Mouse (Mus musculus) hindbrain, embryonic 16.5 days (tissue): Measurements from ENCODE around the gene Ikzf4. TPM values are rescaled to one million over a fixed set of nuclear protein-coding genes. Genes with fewer than 3 reads are reported as not detected.
"Not testable (repeated sequence)": the region's sequence is repeated elsewhere in the genome, so short reads cannot be mapped to it uniquely, and the experiment has no call there.

Experiments used
- ATAC-seq: fragments of 200-750 bp; cut with Nextera tagmentation; 2 replicates; pipeline ENCODE4 v1.8.0; 2017; ENCODE audit warnings: moderate TSS enrichment, moderate library complexity
- H3K27ac ChIP-seq: fragments of 300-500 bp; sonication (generic); 2 replicates; pipeline ENCODE4 v1.5.1; 2014; ENCODE audit warnings: low read depth, mild to moderate bottlenecking, control low read depth, low read length, moderate library complexity
- H3K27me3 ChIP-seq: fragments of 300-500 bp; sonication (generic); replicated peaks from 2 replicates; pipeline ENCODE4 v1.6.1; 2014; ENCODE audit warnings: low read length; ENCODE audit not compliant: control insufficient read depth, insufficient read depth
- H3K36me3 ChIP-seq: fragments of 300-500 bp; sonication (generic); 2 replicates; pipeline ENCODE4 v1.6.1; 2014; ENCODE audit warnings: mild to moderate bottlenecking, low read length, moderate library complexity, mixed read lengths; ENCODE audit not compliant: control insufficient read depth, insufficient read depth
- H3K4me1 ChIP-seq: fragments of 300-500 bp; sonication (generic); 2 replicates; pipeline ENCODE4 v1.6.1; 2014; ENCODE audit warnings: low read depth, low read length; ENCODE audit not compliant: control insufficient read depth, insufficient read depth
- H3K4me2 ChIP-seq: fragments of 300-500 bp; sonication (generic); 2 replicates; pipeline ENCODE4 v1.6.1; 2014; ENCODE audit warnings: mild to moderate bottlenecking, low read length, control low read depth, moderate library complexity
- H3K4me3 ChIP-seq: fragments of 300-500 bp; sonication (generic); 2 replicates; pipeline ENCODE4 v1.5.1; 2014; ENCODE audit warnings: mild to moderate bottlenecking, low read length, control low read depth, moderate library complexity
- H3K9ac ChIP-seq: fragments of 300-500 bp; sonication (generic); 2 replicates; pipeline ENCODE4 v1.6.1; 2014; ENCODE audit warnings: low read depth, mild to moderate bottlenecking, control low read depth, low read length, moderate library complexity
- H3K9me3 ChIP-seq: fragments of 300-500 bp; sonication (generic); 2 replicates; pipeline ENCODE4 v1.6.1; 2014; ENCODE audit warnings: mild to moderate bottlenecking, low read length, moderate library complexity; ENCODE audit not compliant: control insufficient read depth
- WGBS: fragments of 180-500 bp; shearing (Covaris S2); extraction: QIAGEN DNeasy Blood & Tissue Kit; methylation state at CpG from one replicate; pipeline ENCODE4 v1.1.7; 2014; 5-methylcytosine and 5-hydroxymethylcytosine counted together
- polyA plus RNA-seq: library from polyadenylated mRNA; unstranded; fragments of >200 nt; fragmentation: Nextera tagmentation; extraction: Ambion mirVana; gene quantifications from 2 replicates; pipeline ENCODE4 v1.2.1, GENCODE M21; 2015

Gene Ikzf4
- polyA plus RNA-seq, 1 experiment from 2014 or later = 15.3 TPM

GRCm38 (mm10) chr10:128618570-128618969 is 27.2 kb downstream of the Ikzf4 start:
- 77% methylated on average over 1 of the region's 1 CpGs for WGBS
- H3K4me1 ChIP-seq = no peaks in the 10 kb centered on the region
- H3K9me3 ChIP-seq = no peaks in the 10 kb centered on the region
- H3K9ac ChIP-seq = no peak overlapping the region
- no peak overlapping the region for H3K4me2 ChIP-seq
- no peaks in the 10 kb centered on the region for H3K27me3 ChIP-seq
- no peak overlapping the region for H3K27ac ChIP-seq
- H3K36me3 ChIP-seq = no peaks in the 10 kb centered on the region
- no peak for ATAC-seq
- H3K4me3 ChIP-seq = no peak overlapping the region

- WGBS = 93% methylated on average over 6 of the region's 7 CpGs
Observed at GRCm38 (mm10) chr10:128615798-128616448, 29.9 kb downstream of the Ikzf4 start.

GRCm38 (mm10) chr10:128614934-128615333 is 30.9 kb downstream of the Ikzf4 start:
- Histone ChIP-seq H3K4me3 (no peak overlapping the region), H3K36me3 (no peaks in the 10 kb centered on the region), H3K27ac (no peak overlapping the region), H3K9ac (no peak overlapping the region), H3K27me3 (no peaks in the 10 kb centered on the region), H3K4me1 (no peaks in the 10 kb centered on the region), H3K4me2 (no peak overlapping the region), H3K9me3 (no peaks in the 10 kb centered on the region)
- no peak for ATAC-seq
- 61% methylated on average over 3 of the region's 3 CpGs for whole genome bisulfite sequencing

More at GRCm38 (mm10) chr10:128615798-128616448, 29.9 kb downstream of the Ikzf4 start:
- H3K36me3 ChIP-seq, H3K27me3 ChIP-seq, H3K4me3 ChIP-seq, H3K9me3 ChIP-seq, H3K4me2 ChIP-seq, H3K9ac ChIP-seq, H3K27ac ChIP-seq, H3K4me1 ChIP-seq, ATAC-seq: not testable (repeated sequence)

GRCm38 (mm10) chr10:128613820-128614219 is 32.0 kb downstream of the Ikzf4 start:
- not testable (repeated sequence) for H3K9ac ChIP-seq, H3K36me3 ChIP-seq, ATAC-seq, H3K9me3 ChIP-seq, H3K4me1 ChIP-seq, H3K27me3 ChIP-seq, H3K27ac ChIP-seq, H3K4me2 ChIP-seq, H3K4me3 ChIP-seq
- 75% methylated on average over 4 of the region's 4 CpGs for WGBS

- Histone ChIP-seq H3K4me3 (no peak overlapping the region), H3K4me1 (no peaks in the 10 kb centered on the region), H3K36me3 (no peaks in the 10 kb centered on the region), H3K4me2 (peak overlapping the region; percentile 32; the same call in 1 of the 2 replicates), H3K9ac (no peak overlapping the region), H3K27me3 (no peaks in the 10 kb centered on the region), H3K9me3 (no peaks in the 10 kb centered on the region), H3K27ac (no peak overlapping the region)
- peak; percentile 52 for ATAC-seq
- WGBS = 42% methylated on average over 6 of the region's 6 CpGs
Observed at GRCm38 (mm10) chr10:128613154-128613440, 32.7 kb downstream of the Ikzf4 start.

GRCm38 (mm10) chr10:128612433-128613153 is 33.2 kb downstream of the Ikzf4 start:
- peak; percentile 86 for ATAC-seq
- no peaks in the 10 kb centered on the region for H3K27me3 ChIP-seq
- H3K27ac ChIP-seq = no peak overlapping the region
- H3K36me3 ChIP-seq = no peaks in the 10 kb centered on the region
- H3K9ac ChIP-seq = no peak overlapping the region
- no peak overlapping the region for H3K4me3 ChIP-seq
- H3K9me3 ChIP-seq = no peaks in the 10 kb centered on the region
- H3K4me2 ChIP-seq = peak overlapping the region; percentile 32; the same call in 1 of the 2 replicates
- H3K4me1 ChIP-seq = no peaks in the 10 kb centered on the region
- 16% methylated on average over 16 of the region's 16 CpGs for WGBS

- WGBS = 57% methylated on average over 2 of the region's 2 CpGs
- Histone ChIP-seq H3K27me3 (no peaks in the 10 kb centered on the region), H3K36me3 (no peaks in the 10 kb centered on the region), H3K4me2 (no peak overlapping the region), H3K9me3 (no peaks in the 10 kb centered on the region), H3K4me3 (no peak overlapping the region), H3K9ac (no peak overlapping the region), H3K27ac (no peak overlapping the region), H3K4me1 (no peaks in the 10 kb centered on the region)
- ATAC-seq = no peak
Observed at GRCm38 (mm10) chr10:128606483-128606882, 39.3 kb downstream of the Ikzf4 start.

GRCm38 (mm10) chr10:128602470-128603128 is 43.2 kb downstream of the Ikzf4 start:
- Histone ChIP-seq H3K9ac (no peak overlapping the region), H3K4me2 (no peak overlapping the region), H3K9me3 (no peaks in the 10 kb centered on the region), H3K36me3 (no peaks in the 10 kb centered on the region), H3K27ac (no peak overlapping the region), H3K4me3 (no peak overlapping the region), H3K4me1 (no peaks in the 10 kb centered on the region), H3K27me3 (no peaks in the 10 kb centered on the region)
- WGBS = 83% methylated on average over 4 of the region's 4 CpGs
- no peak for ATAC-seq

GRCm38 (mm10) chr10:128601499-128601898 is 44.3 kb downstream of the Ikzf4 start:
- Histone ChIP-seq H3K4me2 (no peak overlapping the region), H3K4me1 (no peaks in the 10 kb centered on the region), H3K9me3 (no peaks in the 10 kb centered on the region), H3K36me3 (no peaks in the 10 kb centered on the region), H3K27ac (no peak overlapping the region), H3K4me3 (no peak overlapping the region), H3K27me3 (no peaks in the 10 kb centered on the region), H3K9ac (no peak overlapping the region)
- ATAC-seq = no peak
- WGBS = 88% methylated on average over 1 of the region's 1 CpGs
